Mouse (Mus musculus): ENCODE measurements around the gene Plcl2.
A peak's percentile ranks its signal among the peaks of the same experiment; 100 is the strongest.
"Not testable (repeated sequence)": the region's sequence is repeated elsewhere in the genome, so short reads cannot be mapped to it uniquely, and the experiment has no call there.

Plcl2 gene

GRCm38 (mm10) chr17:50510279-50510678, 1.1 kb downstream of the Plcl2 start:
- DNase-seq (ENCODE audit: low read depth, low spot score): no peak
- Histone ChIP-seq H3K27me3 (ENCODE audit: control insufficient read depth, insufficient read depth, low read length, poor library complexity, severe bottlenecking) (no peaks in the 10 kb centered on the region), H3K36me3 (ENCODE audit: control insufficient read depth, insufficient read depth, low read length, poor library complexity, severe bottlenecking) (peaks cover 3% of the 10 kb centered on the region; the same call in 1 of the 2 replicates)

- DNase-seq (ENCODE audit: low read depth, low spot score): peak; percentile 40
These were observed 1.5 kb downstream of the Plcl2 start for GRCm38 (mm10) chr17:50510741-50511140.

GRCm38 (mm10) chr17:50512222-50512621, 3.0 kb downstream of the Plcl2 start:
- H3K36me3 ChIP-seq (ENCODE audit: control insufficient read depth, insufficient read depth, low read length, poor library complexity, severe bottlenecking): peaks cover 3% of the 10 kb centered on the region; the same call in 1 of the 2 replicates
- H3K27me3 ChIP-seq (ENCODE audit: control insufficient read depth, insufficient read depth, low read length, poor library complexity, severe bottlenecking): no peaks in the 10 kb centered on the region
- DNase-seq (ENCODE audit: low read depth, low spot score): no peak

More at GRCm38 (mm10) chr17:50510741-50511140, 1.5 kb downstream of the Plcl2 start:
- Histone ChIP-seq H3K36me3 (ENCODE audit: control insufficient read depth, insufficient read depth, low read length, poor library complexity, severe bottlenecking) (peaks cover 3% of the 10 kb centered on the region; the same call in 1 of the 2 replicates), H3K27me3 (ENCODE audit: control insufficient read depth, insufficient read depth, low read length, poor library complexity, severe bottlenecking) (no peaks in the 10 kb centered on the region)

GRCm38 (mm10) chr17:50512841-50513240, 3.6 kb downstream of the Plcl2 start:
- H3K36me3 ChIP-seq (ENCODE audit: control insufficient read depth, insufficient read depth, low read length, poor library complexity, severe bottlenecking): peaks cover 3% of the 10 kb centered on the region; the same call in 1 of the 2 replicates
- DNase-seq (ENCODE audit: low read depth, low spot score): peak; percentile 38
- no peaks in the 10 kb centered on the region for H3K27me3 ChIP-seq (ENCODE audit: control insufficient read depth, insufficient read depth, low read length, poor library complexity, severe bottlenecking)

DNA sequence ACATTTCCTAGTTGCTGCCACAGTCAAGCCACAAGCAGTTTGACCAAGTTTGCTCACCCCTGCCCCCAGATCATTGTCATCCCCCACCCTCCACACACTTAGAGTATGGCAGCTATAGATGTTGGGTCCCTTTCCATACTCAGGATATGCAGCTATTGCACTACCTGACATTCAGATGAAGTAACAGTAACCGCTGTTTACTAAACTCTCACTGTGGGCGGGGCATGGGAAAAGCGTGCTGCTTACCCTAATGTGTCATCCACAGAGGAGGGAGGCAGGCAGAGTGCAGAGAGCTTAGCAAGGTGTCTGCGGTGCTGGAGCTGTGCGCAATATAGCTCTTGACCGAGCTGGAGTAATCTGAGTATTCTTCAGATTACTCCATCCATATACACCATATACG, 4.2 kb downstream of the Plcl2 start:
- Histone ChIP-seq H3K27me3 (ENCODE audit: control insufficient read depth, insufficient read depth, low read length, poor library complexity, severe bottlenecking) (no peaks in the 10 kb centered on the region), H3K36me3 (ENCODE audit: control insufficient read depth, insufficient read depth, low read length, poor library complexity, severe bottlenecking) (peaks cover 3% of the 10 kb centered on the region; the same call in 1 of the 2 replicates)
- no peak for DNase-seq (ENCODE audit: low read depth, low spot score)

- H3K27me3 ChIP-seq (ENCODE audit: control insufficient read depth, insufficient read depth, low read length, poor library complexity, severe bottlenecking): no peaks in the 10 kb centered on the region
- DNase-seq (ENCODE audit: low read depth, low spot score): no peak
These were observed 4.8 kb downstream of the Plcl2 start for GRCm38 (mm10) chr17:50514012-50514411.

DNA sequence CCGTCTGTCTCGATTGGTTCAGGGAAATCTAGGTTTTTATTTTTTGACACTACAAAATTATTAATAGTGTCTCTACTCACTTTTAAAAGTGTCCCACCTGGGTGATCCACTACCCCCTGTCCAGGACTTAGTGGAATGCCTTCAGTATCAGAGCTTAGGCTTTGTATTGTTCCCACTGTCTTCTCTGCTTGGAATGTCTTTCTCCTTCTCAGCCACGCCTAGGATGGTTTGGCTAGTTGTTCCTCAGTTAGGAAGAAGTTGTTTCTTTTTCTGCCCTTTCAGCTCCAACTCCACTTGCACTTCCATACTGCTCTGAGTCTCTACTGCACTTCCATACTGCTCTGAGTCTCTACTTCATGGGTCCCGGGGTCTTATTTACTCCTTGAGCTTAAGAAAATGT, 6.7 kb downstream of the Plcl2 start:
- H3K27me3 ChIP-seq (ENCODE audit: control insufficient read depth, insufficient read depth, low read length, poor library complexity, severe bottlenecking): no peaks in the 10 kb centered on the region
- H3K36me3 ChIP-seq (ENCODE audit: control insufficient read depth, insufficient read depth, low read length, poor library complexity, severe bottlenecking): peaks cover 3% of the 10 kb centered on the region; the same call in 1 of the 2 replicates
- DNase-seq (ENCODE audit: low read depth, low spot score): no peak

More at GRCm38 (mm10) chr17:50514012-50514411, 4.8 kb downstream of the Plcl2 start:
- peaks cover 3% of the 10 kb centered on the region; the same call in 1 of the 2 replicates for H3K36me3 ChIP-seq (ENCODE audit: control insufficient read depth, insufficient read depth, low read length, poor library complexity, severe bottlenecking)

- peak; percentile 76 for DNase-seq (ENCODE audit: low read depth, low spot score)
- no peaks in the 10 kb centered on the region for H3K27me3 ChIP-seq (ENCODE audit: control insufficient read depth, insufficient read depth, low read length, poor library complexity, severe bottlenecking)
- peaks cover 3% of the 10 kb centered on the region; the same call in 1 of the 2 replicates for H3K36me3 ChIP-seq (ENCODE audit: control insufficient read depth, insufficient read depth, low read length, poor library complexity, severe bottlenecking)
These were observed 8.7 kb downstream of the Plcl2 start for GRCm38 (mm10) chr17:50517781-50518415.

GRCm38 (mm10) chr17:50519588-50519987, 10.4 kb downstream of the Plcl2 start:
- DNase-seq (ENCODE audit: low read depth, low spot score): no peak
- H3K27me3 ChIP-seq (ENCODE audit: control insufficient read depth, insufficient read depth, low read length, poor library complexity, severe bottlenecking): no peaks in the 10 kb centered on the region
- H3K36me3 ChIP-seq (ENCODE audit: control insufficient read depth, insufficient read depth, low read length, poor library complexity, severe bottlenecking): no peaks in the 10 kb centered on the region

- Histone ChIP-seq H3K36me3 (ENCODE audit: control insufficient read depth, insufficient read depth, low read length, poor library complexity, severe bottlenecking) (no peaks in the 10 kb centered on the region), H3K27me3 (ENCODE audit: control insufficient read depth, insufficient read depth, low read length, poor library complexity, severe bottlenecking) (no peaks in the 10 kb centered on the region)
- DNase-seq (ENCODE audit: low read depth, low spot score): no peak
These were observed 13.4 kb downstream of the Plcl2 start for GRCm38 (mm10) chr17:50522473-50523083.

GRCm38 (mm10) chr17:50524970-50525369, 15.8 kb downstream of the Plcl2 start:
- no peak for DNase-seq (ENCODE audit: low read depth, low spot score)

GRCm38 (mm10) chr17:50525821-50526220, 16.6 kb downstream of the Plcl2 start:
- DNase-seq (ENCODE audit: low read depth, low spot score): no peak
- H3K36me3 ChIP-seq (ENCODE audit: control insufficient read depth, insufficient read depth, low read length, poor library complexity, severe bottlenecking): no peaks in the 10 kb centered on the region
- no peaks in the 10 kb centered on the region for H3K27me3 ChIP-seq (ENCODE audit: control insufficient read depth, insufficient read depth, low read length, poor library complexity, severe bottlenecking)

More at GRCm38 (mm10) chr17:50524970-50525369, 15.8 kb downstream of the Plcl2 start:
- Histone ChIP-seq H3K27me3 (ENCODE audit: control insufficient read depth, insufficient read depth, low read length, poor library complexity, severe bottlenecking) (no peaks in the 10 kb centered on the region), H3K36me3 (ENCODE audit: control insufficient read depth, insufficient read depth, low read length, poor library complexity, severe bottlenecking) (no peaks in the 10 kb centered on the region)

GRCm38 (mm10) chr17:50530089-50530488, 20.9 kb downstream of the Plcl2 start:
- no peaks in the 10 kb centered on the region for H3K27me3 ChIP-seq (ENCODE audit: control insufficient read depth, insufficient read depth, low read length, poor library complexity, severe bottlenecking)
- DNase-seq (ENCODE audit: low read depth, low spot score): peak; percentile 50
- H3K36me3 ChIP-seq (ENCODE audit: control insufficient read depth, insufficient read depth, low read length, poor library complexity, severe bottlenecking): no peaks in the 10 kb centered on the region

GRCm38 (mm10) chr17:50534889-50535288, 25.7 kb downstream of the Plcl2 start:
- H3K27me3 ChIP-seq (ENCODE audit: control insufficient read depth, insufficient read depth, low read length, poor library complexity, severe bottlenecking); DNase-seq (ENCODE audit: low read depth, low spot score); H3K36me3 ChIP-seq (ENCODE audit: control insufficient read depth, insufficient read depth, low read length, poor library complexity, severe bottlenecking): not testable (repeated sequence)

GRCm38 (mm10) chr17:50536409-50537194, 27.4 kb downstream of the Plcl2 start:
- no peaks in the 10 kb centered on the region for H3K27me3 ChIP-seq (ENCODE audit: control insufficient read depth, insufficient read depth, low read length, poor library complexity, severe bottlenecking)
- no peak for DNase-seq (ENCODE audit: low read depth, low spot score)
- no peaks in the 10 kb centered on the region; the same call in 1 of the 2 replicates for H3K36me3 ChIP-seq (ENCODE audit: control insufficient read depth, insufficient read depth, low read length, poor library complexity, severe bottlenecking)

Data from splenic B cell, adult 2 months (primary cell).